Mouse (Mus musculus): ENCODE results near the gene Gm7168.
"Not testable (repeated sequence)": the region's sequence is repeated elsewhere in the genome, so short reads cannot be mapped to it uniquely, and the experiment has no call there.

Gm7168 gene

GRCm38 (mm10) chr17:13987690-13988089 is 39.5 kb downstream of the Gm7168 start:
- no peak for DNase-seq (ENCODE audit: low spot score in 2 of 2)

GRCm38 (mm10) chr17:13993425-13993824 is 45.3 kb downstream of the Gm7168 start:
- DNase-seq (ENCODE audit: low spot score in 2 of 2): not testable (repeated sequence)

Data from natural killer cell, adult 2 months (primary cell).